Mouse (Mus musculus): ENCODE measurements at regions not wholly inside any gene's neighbourhood (a gene's known extent, or its start where the extent isn't known, plus 50 kb on each side); places are given as distances from the start of the nearest gene placed in this dataset.

GRCm38 (mm10) chr6:133904501-133904900 lies 50.9 kb upstream of the Kap start:
- DNase-seq (ENCODE audit: low spot score): no peak

DNA sequence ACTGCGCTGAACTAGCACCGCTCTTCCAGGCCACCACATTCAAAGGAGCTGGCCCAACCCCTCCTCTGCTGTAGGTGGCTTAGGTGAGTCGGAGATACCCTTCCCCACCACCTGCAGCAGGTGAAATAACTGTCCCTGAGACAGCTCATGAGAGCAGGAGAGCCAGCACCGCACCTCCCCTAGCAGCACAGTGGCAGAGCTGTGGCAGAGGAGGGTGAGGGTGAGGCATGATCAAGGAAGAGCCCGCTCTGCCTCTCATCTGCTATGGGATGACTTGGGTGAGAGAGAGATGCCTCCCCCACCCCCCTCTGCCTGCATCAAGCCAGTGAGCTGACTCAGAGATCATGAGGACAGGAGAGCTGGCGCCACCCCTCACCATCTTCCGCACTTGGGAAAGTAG lies 81.1 kb upstream of the Kap start:
- no peak for DNase-seq (ENCODE audit: low spot score)

DNA sequence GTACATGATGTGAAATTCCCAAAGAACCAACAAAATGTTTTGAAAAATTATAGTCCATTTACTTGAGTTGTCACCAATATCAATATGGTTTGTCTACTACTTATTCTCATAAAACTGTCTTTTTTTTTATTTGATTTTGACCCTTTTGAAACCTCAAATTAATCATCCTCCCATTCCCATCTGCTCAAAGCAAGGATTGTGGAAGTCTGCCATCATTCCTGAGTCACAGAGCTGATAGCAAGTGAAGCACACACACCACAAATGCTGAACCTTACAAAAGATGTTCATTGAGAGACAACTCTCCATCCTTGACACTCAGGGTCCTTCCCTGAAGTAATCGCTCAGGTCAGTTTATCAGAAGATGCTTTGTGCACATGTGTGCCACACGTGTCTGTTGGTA lies 82.1 kb upstream of the Kap start:
- DNase-seq (ENCODE audit: low spot score): no peak

GRCm38 (mm10) chr6:133959902-133960634 lies 75.4 kb upstream of the Etv6 start:
- no peak for DNase-seq (ENCODE audit: low spot score)

GRCm38 (mm10) chr6:133960713-133961112 lies 74.8 kb upstream of the Etv6 start:
- peak; percentile 26 for DNase-seq (ENCODE audit: low spot score)

DNA sequence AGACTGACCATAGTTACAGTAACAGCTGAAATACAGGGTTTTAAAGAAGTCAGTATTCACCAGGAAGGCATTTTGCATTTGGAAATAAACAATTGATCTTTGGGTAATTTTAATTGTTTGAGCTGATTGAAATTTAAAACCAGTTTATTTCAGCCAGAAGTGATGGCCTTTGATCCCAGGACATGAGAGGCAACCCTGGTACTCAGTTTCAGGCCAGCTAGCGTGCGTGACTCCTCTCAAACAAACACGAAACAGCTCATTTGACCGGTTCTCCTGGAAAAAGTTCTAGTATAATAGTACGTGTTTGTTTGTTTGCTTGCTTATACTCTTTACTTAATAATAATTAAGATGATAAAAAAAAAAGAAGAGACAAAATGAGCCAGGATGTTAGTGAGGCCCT lies 72.9 kb upstream of the Etv6 start:
- no peak for DNase-seq (ENCODE audit: low spot score)

GRCm38 (mm10) chr6:133963264-133963663 lies 72.2 kb upstream of the Etv6 start:
- DNase-seq (ENCODE audit: low spot score): no peak

- DNase-seq (ENCODE audit: low spot score): no peak
Measured at GRCm38 (mm10) chr6:133967286-133967685, 68.2 kb upstream of the Etv6 start.

DNA sequence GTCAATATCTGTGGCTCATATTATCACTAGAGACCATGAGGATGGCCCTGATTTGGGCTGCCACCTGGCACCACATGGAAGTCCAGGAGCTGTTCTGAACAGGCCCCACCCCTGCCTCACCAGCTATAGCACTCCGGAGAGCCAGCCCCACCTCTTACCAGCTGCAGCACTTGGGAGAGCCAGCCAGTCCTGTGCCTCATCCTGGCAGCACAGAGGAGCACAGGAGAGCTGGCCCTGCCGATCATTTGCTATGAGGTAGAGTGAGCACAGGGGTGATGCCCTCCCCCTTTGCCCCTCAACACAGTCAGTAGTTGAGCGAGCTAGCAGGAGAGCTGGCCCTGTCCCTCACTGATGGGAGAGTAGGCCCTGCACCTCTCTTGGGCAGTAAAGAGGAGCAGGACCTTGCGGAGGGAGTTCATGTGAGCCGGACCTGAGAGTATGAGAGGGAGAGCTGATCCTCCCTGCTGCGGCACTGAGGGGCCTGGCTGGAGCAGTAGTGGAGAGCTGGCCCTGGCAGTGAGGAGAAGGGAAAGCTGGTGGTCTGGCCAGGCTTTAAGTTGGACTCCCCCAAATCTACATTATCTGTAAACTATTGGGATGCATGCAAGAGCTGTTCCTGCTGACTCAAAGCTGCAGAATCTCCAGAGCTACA lies 63.3 kb upstream of the Etv6 start:
- no peak for DNase-seq (ENCODE audit: low spot score)

DNA sequence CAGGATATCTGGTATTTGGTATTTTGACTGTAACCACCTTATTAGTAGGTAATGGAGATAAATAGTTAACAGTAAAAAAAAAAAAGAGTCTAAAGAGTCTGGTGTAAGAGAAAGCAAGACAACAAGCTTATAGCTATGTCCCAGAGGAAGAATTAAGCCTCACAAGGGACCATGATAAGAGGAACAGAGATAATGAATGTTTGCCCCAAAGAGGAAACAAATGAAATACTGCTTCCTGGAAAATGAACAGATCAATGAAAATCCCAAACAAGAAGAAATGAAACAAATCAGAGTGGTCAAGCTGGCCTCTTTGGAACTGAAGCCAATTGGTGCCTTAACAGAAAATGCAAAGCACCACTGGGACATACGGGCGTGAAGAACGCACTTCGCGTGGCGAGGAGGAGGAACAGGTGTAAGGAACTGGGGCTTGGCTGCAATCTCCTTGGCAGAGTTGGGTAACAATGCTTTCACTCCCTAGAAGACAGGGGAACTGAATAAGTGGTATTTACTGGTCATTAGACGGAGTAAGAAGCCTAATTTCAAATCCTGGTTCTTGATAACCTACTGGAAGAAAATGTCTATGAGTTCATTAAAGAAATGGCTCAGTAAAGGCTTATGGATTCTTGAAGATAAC lies 62.2 kb upstream of the Etv6 start:
- DNase-seq (ENCODE audit: low spot score): no peak

- no peak for DNase-seq (ENCODE audit: low spot score)
Measured at GRCm38 (mm10) chr6:133975951-133976350, 59.5 kb upstream of the Etv6 start.

DNA sequence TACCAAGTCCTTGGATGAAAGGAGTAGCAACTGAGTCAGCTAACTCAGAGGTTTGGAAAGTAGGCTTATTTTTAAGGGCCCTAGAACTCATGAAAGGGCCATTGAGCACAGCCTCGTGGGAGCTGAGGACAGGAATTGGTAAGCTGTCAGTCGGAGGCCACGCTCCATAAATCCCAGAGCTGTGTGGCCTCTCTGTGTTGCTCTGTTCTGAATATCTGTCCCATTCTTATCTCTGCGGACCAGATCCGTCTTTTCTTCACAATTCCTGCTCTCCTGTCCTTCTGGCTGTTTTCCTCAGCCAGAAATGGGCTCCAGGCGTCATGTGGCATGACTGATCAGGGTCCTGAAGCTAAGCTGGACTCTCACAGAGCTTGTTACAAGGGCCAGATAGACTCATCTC lies 58.6 kb upstream of the Etv6 start:
- DNase-seq (ENCODE audit: low spot score): no peak

GRCm38 (mm10) chr6:133983804-133984514 lies 51.5 kb upstream of the Etv6 start:
- DNase-seq (ENCODE audit: low spot score): no peak

GRCm38 (mm10) chr6:133984666-133985355 lies 50.7 kb upstream of the Etv6 start:
- DNase-seq (ENCODE audit: low spot score): no peak
